Mouse (Mus musculus) CH12.LX (cell line): ENCODE results near the gene Snx9. TPM values are rescaled to one million over a fixed set of nuclear protein-coding genes. Genes with fewer than 3 reads are reported as not detected.

ENCODE experiments used
- DNase-seq: peaks from one replicate; pipeline ENCODE4 v3.0.0-alpha.2; 2013; ENCODE audit errors: extremely low read depth
- H3K27ac ChIP-seq: 2 replicates; pipeline ENCODE4 v1.5.1; 2012; ENCODE audit warnings: low read depth, mild to moderate bottlenecking, control low read depth, moderate library complexity; ENCODE audit not compliant: insufficient read depth
- H3K27me3 ChIP-seq: replicated peaks from 2 replicates; pipeline ENCODE3; 2012; ENCODE audit warnings: inconsistent platforms
- H3K36me3 ChIP-seq, 2 experiments: replicated peaks in 1 of 2; 2 replicates each; pipeline versions ENCODE3 to v1.6.1; 2012; ENCODE audit warnings: inconsistent platforms in 1 of 2, low read length in 1 of 2, mild to moderate bottlenecking in 1 of 2, mixed read lengths in 1 of 2, moderate library complexity in 1 of 2; ENCODE audit not compliant: control insufficient read depth in 1 of 2, insufficient read depth in 1 of 2
- H3K4me1 ChIP-seq, 2 experiments: 2 replicates each; pipeline ENCODE4 v1.6.1; 2012; ENCODE audit warnings: inconsistent platforms in 1 of 2, moderate library complexity in 1 of 2; ENCODE audit not compliant: insufficient read depth in 2 of 2, control insufficient read depth in 1 of 2
- H3K4me2 ChIP-seq: 2 replicates; pipeline ENCODE4 v1.6.1; 2012; ENCODE audit warnings: low read depth, mild to moderate bottlenecking, control low read depth; ENCODE audit not compliant: poor library complexity, insufficient read depth, severe bottlenecking
- H3K4me3 ChIP-seq, 3 experiments: fragments of 150-350 bp in 1 of 3; sonication (generic) in 1 of 3; replicated peaks in 1 of 3; 2 replicates each; pipeline versions ENCODE3 to v1.5.1; 2011 to 2012; ENCODE audit warnings: low read depth in 2 of 3, low read length in 2 of 3, mild to moderate bottlenecking in 2 of 3, moderate library complexity in 2 of 3, control low read depth in 1 of 3, improper control_type of control experiment in 1 of 3, inconsistent platforms in 1 of 3, mixed read lengths in 1 of 3; ENCODE audit not compliant: poor library complexity in 1 of 3
- H3K79me2 ChIP-seq: replicated peaks from 2 replicates; pipeline ENCODE4 v1.6.1; 2012; ENCODE audit warnings: mild to moderate bottlenecking, moderate library complexity; ENCODE audit not compliant: control insufficient read depth, poor library complexity, insufficient read depth, severe bottlenecking; ENCODE audit errors: extremely low read depth
- H3K9ac ChIP-seq: 2 replicates; pipeline ENCODE4 v1.6.1; 2012; ENCODE audit warnings: low read depth, mild to moderate bottlenecking, control low read depth, moderate library complexity; ENCODE audit not compliant: insufficient read depth
- H3K9me3 ChIP-seq: replicated peaks from 2 replicates; pipeline ENCODE3; 2012; ENCODE audit warnings: low read length, inconsistent platforms, mixed read lengths
- E2F4 ChIP-seq: IDR thresholded peaks from 2 replicates; pipeline ENCODE4 v1.6.1; 2011; ENCODE audit warnings: low read depth, low read length, improper control_type of control experiment; ENCODE audit not compliant: insufficient replicate concordance
- ELF1 ChIP-seq: IDR thresholded peaks from 2 replicates; pipeline ENCODE4 v1.6.1; 2014; ENCODE audit warnings: low read depth, mild to moderate bottlenecking, inconsistent platforms, low read length, improper control_type of control experiment
- EP300 ChIP-seq: IDR thresholded peaks from 2 replicates; pipeline ENCODE4 v1.6.1; 2011; ENCODE audit warnings: low read length, improper control_type of control experiment
- JUND ChIP-seq: conservative IDR thresholded peaks from 2 replicates; pipeline ENCODE4 v1.6.1; 2011; ENCODE audit warnings: low read depth, low read length, improper control_type of control experiment
- KAT2A ChIP-seq: IDR thresholded peaks from 2 replicates; pipeline ENCODE4 v1.6.1; 2012; ENCODE audit warnings: low read length, improper control_type of control experiment, inconsistent platforms; ENCODE audit not compliant: insufficient replicate concordance
- MEF2A ChIP-seq: IDR thresholded peaks from 2 replicates; pipeline ENCODE4 v1.6.1; 2014; ENCODE audit warnings: low read depth, mild to moderate bottlenecking, inconsistent platforms, low read length, improper control_type of control experiment, borderline replicate concordance
- MXI1 ChIP-seq: IDR thresholded peaks from 2 replicates; pipeline ENCODE4 v1.6.1; 2011; ENCODE audit warnings: mild to moderate bottlenecking, low read depth, low read length, improper control_type of control experiment
- MYC ChIP-seq: IDR thresholded peaks from 2 replicates; pipeline ENCODE4 v1.6.1; 2011; ENCODE audit warnings: low read depth, mild to moderate bottlenecking, improper control_type of control experiment, low read length
- NELFE ChIP-seq: IDR thresholded peaks from 2 replicates; pipeline ENCODE4 v1.6.1; 2011; ENCODE audit warnings: low read depth, low read length, improper control_type of control experiment
- NRF1 ChIP-seq: IDR thresholded peaks from 2 replicates; pipeline ENCODE4 v1.6.1; 2014; ENCODE audit warnings: low read depth, mild to moderate bottlenecking, inconsistent platforms, low read length, improper control_type of control experiment, moderate library complexity
- PAX5 ChIP-seq: IDR thresholded peaks from 2 replicates; pipeline ENCODE4 v1.6.1; 2012; ENCODE audit warnings: low read length, inconsistent platforms, mixed read lengths
- POLR2A ChIP-seq: IDR thresholded peaks from 2 replicates; pipeline ENCODE4 v1.6.1; 2011; ENCODE audit warnings: low read depth, mild to moderate bottlenecking, improper control_type of control experiment, low read length
- POLR2AphosphoS2 ChIP-seq: IDR thresholded peaks from 2 replicates; pipeline ENCODE4 v1.6.1; 2011; ENCODE audit warnings: low read depth, low read length, improper control_type of control experiment
- RCOR1 ChIP-seq: conservative IDR thresholded peaks from 2 replicates; pipeline ENCODE4 v1.6.1; 2012; ENCODE audit warnings: low read depth, mild to moderate bottlenecking, inconsistent platforms, low read length, improper control_type of control experiment
- SIN3A ChIP-seq: IDR thresholded peaks from 2 replicates; pipeline ENCODE4 v1.6.1; 2012; ENCODE audit warnings: low read length, improper control_type of control experiment, inconsistent platforms
- SMC3 ChIP-seq: IDR thresholded peaks from 2 replicates; pipeline ENCODE4 v1.6.1; 2011; ENCODE audit warnings: low read depth, low read length, improper control_type of control experiment
- TCF12 ChIP-seq: IDR thresholded peaks from 2 replicates; pipeline ENCODE4 v1.6.1; 2014; ENCODE audit warnings: low read depth, mild to moderate bottlenecking, inconsistent platforms, low read length, improper control_type of control experiment
- USF1 ChIP-seq: IDR thresholded peaks from 2 replicates; pipeline ENCODE4 v1.6.1; 2014; ENCODE audit warnings: low read depth, mild to moderate bottlenecking, inconsistent platforms, low read length, improper control_type of control experiment
- USF2 ChIP-seq: conservative IDR thresholded peaks from 2 replicates; pipeline ENCODE4 v1.6.1; 2011; ENCODE audit warnings: low read depth, low read length, improper control_type of control experiment
- ZNF384 ChIP-seq: IDR thresholded peaks from 2 replicates; pipeline ENCODE4 v1.6.1; 2012; ENCODE audit warnings: low read depth, low read length, improper control_type of control experiment, inconsistent platforms
- dilution Hi-C: fragments of 300-500 bp; cut with MboI; formaldehyde crosslinking; loops from 2 replicates; pipeline ENCODE4 v1.14.3; 2020; ENCODE audit warnings: low sequenced_read_pairs; ENCODE audit not compliant: extremely low pct_unique_long_range_greater_than_20kb, extremely low pct_ligation_motif_present
- in situ Hi-C: fragments of 300-500 bp; cut with MboI; formaldehyde crosslinking; loops from 3 replicates; pipeline ENCODE4 v1.14.3; 2019; ENCODE audit warnings: low sequenced_read_pairs, low pct_ligation_motif_present, low pct_unique_long_range_greater_than_20kb, mixed read lengths
- polyA plus RNA-seq: library from polyadenylated mRNA; unstranded; fragments of >175 nt; gene quantifications from 2 replicates; pipeline ENCODE4 v1.2.1, GENCODE M21; 2012; ENCODE audit warnings: low read depth; ENCODE audit not compliant: insufficient read length
- total RNA-seq, 2 experiments: library from RNA; depleted of rRNA; stranded (reverse); fragments of 300-350 nt in 1 of 2; fragments of >200 nt in 1 of 2; gene quantifications; 2 replicates each; pipeline ENCODE4 v1.2.3; 2012 to 2014

Gene Snx9
- total and polyA plus RNA-seq, 3 experiments, result 16.3 to 26.3 (median 17.1) TPM

- no peak for DNase-seq
- H3K4me1 ChIP-seq, result peaks cover 2 to 13% of the 10 kb centered on the region in 2 experiments; a peak in 2 of 4 replicates
- dilution Hi-C loops (no loop called here), in situ Hi-C loops (loop anchor here (25.0 kb wide), 1 partner anchor 475 kb away; the partner anchor contains the start of gene Tmem242)
- peaks cover 21 to 76% of the 10 kb centered on the region in 2 experiments for H3K36me3 ChIP-seq
- H3K27ac ChIP-seq, result no peak overlapping the region
- H3K79me2 ChIP-seq, result no peaks in the 10 kb centered on the region
- TF ChIP-seq MYC, result no peak
- no peak for TF ChIP-seq MEF2A
- TF ChIP-seq POLR2A, result no peak
- TF ChIP-seq NRF1, result no peak
- no peak overlapping the region for H3K9ac ChIP-seq
- H3K27me3 ChIP-seq, result no peaks in the 10 kb centered on the region
- no peak overlapping the region for H3K4me3 ChIP-seq
- peaks cover 2% of the 10 kb centered on the region for H3K9me3 ChIP-seq
- H3K4me2 ChIP-seq, result no peak overlapping the region
Measured at GRCm38 (mm10) chr17:5912797-5913196, 71.7 kb downstream of the Snx9 start.

GRCm38 (mm10) chr17:5914217-5914616 lies 73.1 kb downstream of the Snx9 start:
- peaks cover 30 to 77% of the 10 kb centered on the region in 2 experiments for H3K36me3 ChIP-seq
- dilution Hi-C loops (no loop called here), in situ Hi-C loops (loop anchor here (25.0 kb wide), 1 partner anchor 477 kb away; the partner anchor contains the start of gene Tmem242)

GRCm38 (mm10) chr17:5921954-5922353 lies 80.8 kb downstream of the Snx9 start:
- H3K27me3 ChIP-seq, result no peaks in the 10 kb centered on the region
- H3K9ac ChIP-seq, result no peak overlapping the region
- DNase-seq, result no peak
- H3K27ac ChIP-seq, result no peak overlapping the region
- peaks cover 59 to 88% of the 10 kb centered on the region in 2 experiments for H3K36me3 ChIP-seq
- TF ChIP-seq POLR2AphosphoS2 (no peak), RCOR1 (no peak)
- dilution Hi-C loops (no loop called here), in situ Hi-C loops (loop anchor here (25.0 kb wide), 1 partner anchor 485 kb away; the partner anchor contains the start of gene Tmem242)
- H3K4me3 ChIP-seq, result no peak overlapping the region
- no peaks in the 10 kb centered on the region for H3K4me1 ChIP-seq
- H3K4me2 ChIP-seq, result no peak overlapping the region
- H3K79me2 ChIP-seq, result no peaks in the 10 kb centered on the region
- no peaks in the 10 kb centered on the region for H3K9me3 ChIP-seq

More at GRCm38 (mm10) chr17:5914217-5914616, 73.1 kb downstream of the Snx9 start:
- Histone ChIP-seq H3K4me2 (no peak overlapping the region), H3K9ac (no peak overlapping the region), H3K9me3 (peaks cover 2% of the 10 kb centered on the region), H3K4me1 (peaks cover 2 to 13% of the 10 kb centered on the region in 2 experiments; a peak in 2 of 4 replicates), H3K79me2 (no peaks in the 10 kb centered on the region), H3K27ac (no peak overlapping the region), H3K4me3 (no peak overlapping the region), H3K27me3 (no peaks in the 10 kb centered on the region)
- no peak for DNase-seq
- no peak for TF ChIP-seq USF2
- no peak for TF ChIP-seq E2F4
- no peak for TF ChIP-seq MEF2A
- no peak for TF ChIP-seq NELFE
- TF ChIP-seq POLR2A, result no peak
- no peak for TF ChIP-seq JUND
- no peak for TF ChIP-seq ELF1
- no peak for TF ChIP-seq PAX5
- TF ChIP-seq MXI1, result no peak
- TF ChIP-seq EP300, result no peak
- no peak for TF ChIP-seq USF1
- no peak for TF ChIP-seq KAT2A
- TF ChIP-seq ZNF384, result no peak
- TF ChIP-seq SMC3, result no peak
- TF ChIP-seq RCOR1, result no peak
- no peak for TF ChIP-seq SIN3A
- no peak for TF ChIP-seq TCF12
